Mouse (Mus musculus) lung, postnatal 25 days (tissue): ENCODE results near the gene Tia1.

Source experiments
- DNase-seq: peaks from one replicate; pipeline ENCODE4 v3.0.0; 2022; ENCODE audit warnings: low spot score

The Tia1 gene

DNA sequence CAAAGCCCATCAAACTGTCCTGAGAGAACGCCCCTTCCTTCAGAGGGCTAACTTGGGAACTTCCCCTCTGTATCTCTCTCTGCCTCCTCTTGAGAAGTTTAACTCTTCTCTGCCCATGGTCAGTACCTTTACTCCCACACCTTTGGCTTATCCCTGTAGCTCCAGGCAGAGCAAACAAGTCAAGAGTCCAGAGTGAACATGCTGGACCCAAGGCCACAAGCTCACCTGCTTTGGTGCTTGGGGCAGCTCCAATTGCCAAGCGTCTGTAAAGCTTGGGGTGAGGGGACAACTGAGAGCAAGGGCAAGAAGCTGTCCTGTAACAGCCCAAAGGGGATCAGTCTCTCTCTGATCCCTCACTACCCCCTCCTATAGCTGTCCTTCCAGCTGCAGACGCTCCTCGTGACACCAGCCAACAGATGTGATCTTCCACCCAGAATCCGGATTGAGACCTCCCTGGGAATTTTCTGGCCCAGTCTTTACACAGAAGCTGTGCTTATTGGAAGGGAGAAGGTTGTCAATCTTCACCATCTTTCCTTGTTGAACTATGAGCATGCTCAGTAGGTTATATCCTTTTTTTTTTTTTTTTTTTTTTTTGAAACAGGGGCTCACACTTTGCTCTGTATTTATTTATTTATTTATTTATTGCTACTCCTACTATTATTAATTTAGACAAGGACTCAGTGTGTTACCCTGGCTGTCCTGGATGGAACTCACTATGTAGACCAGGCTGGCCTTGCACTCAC, 18.5 kb upstream of the Tia1 start:
- no peak for DNase-seq

DNA sequence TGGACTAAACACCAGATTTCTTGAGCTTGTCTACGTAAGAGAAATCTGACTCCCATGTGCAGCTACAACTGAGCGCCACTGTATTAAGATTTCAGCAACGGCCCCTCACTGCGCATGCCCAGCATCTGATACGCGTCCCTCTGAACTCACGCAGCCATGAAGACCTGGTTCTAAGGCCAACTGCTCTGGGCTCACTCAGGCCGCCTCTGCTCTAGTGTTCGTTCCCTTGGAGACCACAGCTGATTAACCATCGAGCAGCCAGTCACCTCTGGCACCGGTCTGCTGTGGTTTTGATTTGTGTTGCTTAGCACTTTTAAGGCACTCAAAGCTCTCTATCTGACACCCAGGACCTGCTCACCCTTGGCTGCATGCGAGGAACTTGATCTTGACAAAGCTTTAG, 16.7 kb upstream of the Tia1 start:
- no peak for DNase-seq

DNA sequence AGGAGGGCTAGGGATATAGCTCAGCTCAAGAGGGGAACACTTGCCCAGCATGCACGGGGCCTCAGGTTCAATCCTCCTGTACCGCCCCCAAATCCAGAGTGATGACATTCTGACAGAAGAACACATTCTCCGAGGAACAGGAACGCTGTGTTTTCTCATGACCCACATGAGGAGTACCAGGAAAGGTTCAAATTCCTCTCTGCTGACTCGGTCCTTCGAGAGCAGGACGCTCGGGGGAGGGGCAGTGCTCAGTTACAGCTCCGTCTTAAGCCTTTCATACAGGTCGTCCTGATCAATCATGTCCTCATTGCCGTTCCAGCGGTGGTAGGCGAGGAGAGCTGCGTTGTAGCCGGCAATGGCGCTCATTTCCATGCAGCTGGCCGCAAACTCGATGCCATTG, 15.6 kb upstream of the Tia1 start:
- no peak for DNase-seq

DNA sequence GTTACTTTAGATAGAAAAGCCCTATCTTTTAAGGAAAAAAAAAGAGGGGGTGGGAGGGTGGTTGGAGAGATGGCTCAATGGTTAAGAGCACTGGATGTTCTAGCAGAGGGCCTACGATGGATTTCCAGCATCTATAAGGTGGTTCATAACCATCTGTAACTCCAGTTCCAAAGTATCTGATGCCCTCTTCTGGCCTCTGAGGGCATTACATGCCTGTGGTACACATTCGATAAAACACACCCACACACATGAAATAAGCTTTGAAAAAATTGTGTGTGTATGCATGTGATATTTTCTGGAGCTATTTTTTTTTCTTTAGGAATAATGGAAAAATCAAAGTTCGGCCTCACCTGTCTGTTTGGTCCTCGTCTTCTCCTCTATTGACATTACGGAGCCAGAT, 12.7 kb upstream of the Tia1 start:
- no peak for DNase-seq

DNA sequence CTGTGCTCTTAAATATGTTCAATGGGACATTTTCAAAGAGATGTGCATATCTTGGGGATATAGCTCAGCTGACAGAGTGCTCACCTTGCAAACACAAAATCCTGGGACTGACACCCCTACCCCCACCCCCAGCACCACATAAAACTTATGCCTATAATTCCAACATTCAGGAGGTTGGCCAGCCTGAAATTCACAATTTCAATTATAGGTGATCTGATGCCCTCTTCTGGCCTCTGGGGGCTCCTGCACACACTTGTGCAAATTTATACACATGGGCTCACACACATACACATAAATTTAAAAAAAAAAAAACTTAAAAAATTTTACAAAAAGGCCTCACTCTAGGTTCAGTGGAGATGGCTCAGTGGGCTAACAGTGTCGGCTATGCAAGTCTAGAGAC, 10.8 kb upstream of the Tia1 start:
- no peak for DNase-seq

DNA sequence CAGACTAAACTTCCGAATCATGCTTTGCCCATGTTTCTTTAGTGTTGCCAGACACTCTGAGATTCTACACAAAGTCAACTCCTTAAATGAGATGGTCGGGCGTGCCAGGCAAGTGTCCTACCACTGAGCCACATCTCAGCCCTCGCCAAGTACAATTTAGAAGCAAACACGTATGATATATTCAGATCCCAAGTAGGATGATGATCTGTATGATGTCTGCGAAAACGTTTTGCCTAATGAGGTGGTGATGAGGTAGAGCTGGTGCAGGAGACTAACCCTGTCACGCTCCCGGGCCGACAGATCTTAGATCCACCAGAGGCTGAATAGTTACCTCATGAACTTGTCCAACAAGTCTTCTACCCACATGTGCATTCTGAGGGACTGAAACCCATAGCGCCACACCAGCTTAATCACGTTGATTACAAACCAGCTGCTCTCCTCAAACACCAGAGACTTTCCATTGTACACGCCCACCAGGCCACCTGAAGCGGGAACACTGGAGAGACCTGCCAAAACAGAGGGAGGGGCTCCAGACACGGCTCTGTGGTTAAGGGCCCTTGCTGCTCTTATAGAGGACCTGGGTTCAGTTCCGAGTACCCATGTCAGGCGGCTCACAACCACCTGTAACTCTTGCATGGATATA, 9.8 kb upstream of the Tia1 start:
- no peak for DNase-seq

DNA sequence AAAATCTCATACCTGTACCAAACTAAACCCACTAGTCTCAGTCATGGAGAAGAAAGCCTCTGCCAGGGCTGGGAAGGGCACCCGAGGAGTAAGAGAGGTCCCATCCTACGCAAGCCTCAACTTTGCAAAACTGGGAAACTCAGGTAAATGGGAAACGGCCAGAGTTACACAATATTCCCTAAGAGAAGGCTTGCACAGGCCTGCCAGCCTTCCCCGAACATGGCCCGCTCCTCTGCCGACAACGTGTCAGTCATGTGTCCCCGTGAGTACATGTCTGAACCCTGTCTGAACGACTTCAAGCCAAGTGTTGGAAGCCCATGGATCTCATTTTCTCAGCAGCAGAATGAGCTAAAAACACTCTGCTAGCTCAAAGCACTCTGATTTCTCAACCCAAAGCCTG, 9.0 kb upstream of the Tia1 start:
- no peak for DNase-seq

DNA sequence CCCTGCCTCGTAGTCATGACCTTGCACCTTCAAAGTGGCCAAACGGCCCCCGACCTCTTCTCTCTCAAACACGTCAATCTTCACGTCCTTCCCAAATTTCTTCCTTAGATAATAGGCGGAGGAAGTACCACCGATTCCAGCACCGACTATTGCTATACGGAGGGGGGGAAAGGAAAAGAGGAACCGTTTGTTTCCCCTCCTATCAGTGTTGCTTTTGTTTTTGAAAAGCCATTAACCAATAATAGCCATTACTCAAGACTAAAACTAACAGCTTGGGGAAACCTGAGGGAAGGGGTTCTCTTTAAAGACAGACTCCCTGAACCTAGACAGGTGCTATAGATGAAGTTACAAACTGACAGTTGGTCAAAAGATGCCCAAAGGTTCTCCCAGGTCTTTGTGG, 8.1 kb upstream of the Tia1 start:
- DNase-seq: no peak

DNA sequence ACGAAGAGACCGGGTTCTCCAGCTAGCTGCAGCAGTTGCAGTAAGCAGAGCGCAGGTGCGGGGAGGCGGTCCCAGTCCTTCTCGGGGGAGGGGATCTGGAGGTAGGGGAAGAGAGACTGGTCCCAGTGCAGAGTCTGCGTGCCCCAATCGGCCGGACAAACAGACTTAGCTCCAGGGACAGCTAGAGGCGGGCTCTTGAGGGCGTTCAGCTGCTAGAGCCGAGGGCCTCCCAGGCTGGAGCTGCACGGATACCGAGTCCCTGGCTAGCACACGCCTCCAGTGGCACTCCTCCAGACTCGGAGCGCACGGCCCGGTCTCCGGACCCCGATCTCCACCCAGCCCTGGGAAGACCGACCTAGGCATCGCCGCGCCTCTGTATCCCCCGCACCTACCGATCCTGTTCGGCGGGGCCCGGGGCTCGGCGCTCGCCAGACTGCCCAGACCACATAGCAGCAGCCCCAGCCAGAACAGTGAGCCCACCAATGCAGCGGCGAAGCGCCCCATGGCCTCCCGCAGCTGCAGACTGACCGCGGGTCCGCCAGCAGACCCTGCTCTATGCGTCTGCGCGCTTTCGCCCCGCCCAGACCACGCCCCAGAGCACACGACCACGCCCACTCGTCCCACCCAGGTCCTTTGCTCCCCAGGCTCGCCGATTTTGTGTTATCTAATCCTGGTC, 7.3 kb upstream of the Tia1 start, which contains the start of gene Pcyox1:
Gene Pcyox1, minus strand, starts transcription at position 574 of the 676 bp plus-strand sequence.
- peak; percentile 88 for DNase-seq

DNA sequence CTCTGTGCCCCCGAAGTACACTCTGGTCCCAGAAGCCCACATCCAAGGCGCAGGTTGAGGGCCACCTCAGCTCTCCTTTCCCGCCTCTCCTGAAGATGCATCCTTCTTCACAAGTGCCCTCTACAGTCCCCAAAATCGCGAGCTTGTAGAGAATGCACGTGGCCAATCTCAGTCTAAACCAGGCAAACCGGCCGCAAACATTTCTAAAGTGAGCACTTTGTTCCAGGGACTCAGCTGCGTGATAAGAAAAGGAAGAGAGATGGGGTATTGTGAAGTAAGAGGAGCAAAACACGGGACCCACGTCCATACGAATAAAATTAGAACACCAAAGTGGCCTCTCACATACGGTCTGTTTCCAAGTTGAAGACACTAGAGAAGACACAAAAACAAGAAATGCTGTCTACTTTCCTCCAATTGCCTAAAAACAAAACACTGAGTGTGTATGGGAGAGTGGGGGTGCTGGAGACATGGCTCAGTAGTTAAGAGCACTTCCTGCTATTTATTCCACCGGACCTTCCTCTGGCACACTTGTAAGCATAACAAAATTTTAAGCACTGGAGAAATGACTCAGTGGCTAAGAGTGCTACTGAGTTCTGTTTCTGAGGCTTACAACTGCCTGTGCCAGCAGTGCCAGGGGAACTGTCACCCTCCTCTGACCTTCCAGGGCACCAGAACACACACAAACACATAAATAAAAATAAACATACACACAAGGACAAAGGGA, 6.6 kb upstream of the Tia1 start:
- peak; percentile 28 for DNase-seq

DNA sequence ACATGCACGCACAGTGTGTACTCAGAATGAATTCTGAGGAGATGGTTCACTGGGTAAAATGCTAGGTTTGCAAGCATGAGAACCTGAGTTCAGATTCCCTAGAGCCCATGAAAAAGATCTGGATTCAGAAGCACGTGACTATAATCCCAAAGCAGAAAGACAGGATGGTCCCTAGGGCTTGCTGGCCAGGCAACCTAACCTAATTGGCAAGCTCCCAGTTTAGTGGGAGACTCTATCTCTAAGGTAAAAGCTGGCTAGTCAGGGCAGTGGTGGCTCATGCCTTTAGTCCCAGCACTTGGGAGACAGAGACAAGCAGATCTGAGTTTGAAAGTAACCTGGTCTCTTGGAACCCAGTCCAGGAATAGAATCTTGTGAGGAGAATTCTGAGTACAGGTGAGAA, 5.0 kb upstream of the Tia1 start:
- no peak for DNase-seq

DNA sequence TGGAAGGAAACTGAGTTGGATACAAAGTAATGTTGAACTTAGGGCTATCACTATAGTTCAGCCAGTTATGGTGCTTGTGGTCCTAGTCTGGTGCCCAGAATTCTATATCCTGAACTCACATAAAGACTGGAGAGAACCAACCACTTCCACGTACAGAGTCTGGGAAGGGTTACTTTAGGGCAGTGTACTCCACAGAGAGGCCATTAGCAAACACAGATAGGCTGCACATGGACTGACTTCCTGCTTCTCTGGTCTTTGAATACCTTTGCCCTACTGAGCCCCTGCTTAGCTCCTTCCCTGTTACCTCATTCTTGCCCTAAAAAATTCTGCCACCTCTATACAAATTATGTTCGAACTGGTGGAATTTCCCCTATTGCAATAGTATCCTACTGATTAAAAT, 4.0 kb upstream of the Tia1 start:
- no peak for DNase-seq

DNA sequence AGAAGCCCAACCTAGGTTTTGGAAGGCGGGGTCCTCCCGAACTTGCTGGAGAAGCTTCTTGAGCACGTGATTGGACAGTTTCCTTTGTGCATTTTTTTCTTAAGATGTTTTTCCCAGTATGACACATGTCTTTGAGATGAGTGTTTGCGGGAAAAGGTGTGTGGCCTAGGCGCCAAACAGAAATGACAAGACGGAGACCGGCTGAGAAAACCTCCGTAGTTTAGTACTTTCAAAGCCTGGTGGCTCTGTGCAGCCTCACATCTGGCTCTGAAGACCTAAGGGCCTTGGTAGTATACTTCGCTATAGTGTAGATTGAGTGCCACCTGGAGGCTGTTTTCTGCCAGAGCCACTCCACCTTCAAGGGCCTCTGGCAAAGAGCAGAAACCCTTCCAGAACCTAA, 3.0 kb upstream of the Tia1 start:
- DNase-seq: peak; percentile 90

DNA sequence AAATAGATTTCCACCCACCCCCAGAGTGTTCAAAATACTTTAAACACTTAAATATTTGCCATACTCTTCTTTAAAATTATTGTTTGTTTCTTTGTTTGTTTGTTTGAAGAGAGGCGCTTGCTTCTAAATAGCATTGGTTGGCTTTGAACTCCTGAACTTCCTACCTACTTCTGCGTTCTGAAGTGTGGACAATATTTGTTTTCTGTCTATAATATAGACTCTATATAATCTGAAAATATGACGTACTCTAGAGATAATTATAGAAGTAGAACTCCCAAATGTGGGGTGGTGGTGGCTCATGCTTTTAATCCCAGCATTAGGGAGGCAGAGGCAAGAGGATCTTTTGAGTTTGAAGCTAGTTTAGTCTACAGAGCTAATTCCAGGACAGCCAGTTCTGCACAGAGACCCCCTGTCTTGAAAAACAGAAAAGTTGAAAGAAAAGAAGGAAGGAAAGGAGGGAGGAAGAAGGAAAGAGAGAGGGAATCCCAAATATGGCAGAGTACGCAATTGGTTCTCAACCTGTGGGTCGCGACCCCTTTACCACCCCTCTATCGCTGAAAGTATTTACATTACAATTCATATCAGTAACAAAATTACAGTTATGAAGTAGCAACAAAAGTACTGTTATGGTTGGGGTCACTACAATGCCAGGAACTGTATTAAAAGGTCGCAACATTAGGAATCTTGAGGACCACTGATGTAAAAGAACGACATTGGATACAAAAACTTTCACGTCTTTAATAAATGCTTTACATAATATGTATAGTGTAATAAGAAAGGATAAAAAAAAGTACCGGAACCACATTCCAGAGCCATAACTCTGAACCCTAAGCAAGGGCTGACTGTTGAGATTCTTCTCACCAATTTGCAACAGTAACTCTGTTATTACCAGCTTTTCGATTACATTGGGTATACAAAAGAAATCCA, 1.1 kb upstream of the Tia1 start:
- DNase-seq: no peak

DNA sequence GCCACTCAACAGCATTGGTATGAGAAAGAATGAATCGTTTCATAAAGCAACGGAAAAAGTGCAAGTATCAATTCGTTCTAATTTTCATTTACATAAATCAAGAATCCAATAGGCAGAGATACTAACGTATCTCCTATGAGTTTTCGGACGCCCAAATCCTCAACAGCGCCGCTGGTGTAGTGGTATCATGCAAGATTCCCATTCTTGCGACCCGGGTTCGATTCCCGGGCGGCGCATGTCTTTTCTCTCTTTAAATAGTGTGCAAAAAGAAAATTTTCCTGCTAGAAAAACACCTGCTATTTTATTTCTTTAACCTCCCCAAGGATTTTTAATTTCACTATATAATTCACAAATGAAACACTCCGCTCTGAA, 305 bp upstream of the Tia1 start:
- peak; percentile 87 for DNase-seq

DNA sequence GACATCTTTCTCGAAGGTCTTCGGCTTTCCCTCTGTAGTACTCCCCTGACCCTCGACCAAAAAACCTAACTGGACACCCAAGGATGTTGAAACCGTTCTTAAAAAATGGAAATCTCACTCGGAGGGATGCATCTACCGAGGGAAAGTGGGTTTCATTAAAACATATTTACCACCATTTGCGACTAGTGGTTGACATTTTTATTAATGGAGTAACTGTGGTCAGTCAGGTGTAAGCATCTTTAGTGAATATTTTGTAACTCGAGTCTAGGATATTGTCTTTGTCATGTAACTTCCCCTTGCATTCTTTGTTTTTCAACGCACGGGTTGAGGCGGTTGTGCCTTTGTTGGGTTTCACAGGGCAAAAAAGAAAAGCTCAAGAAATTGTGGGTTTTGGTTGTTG, 977 bp downstream of the Tia1 start:
- DNase-seq: no peak

DNA sequence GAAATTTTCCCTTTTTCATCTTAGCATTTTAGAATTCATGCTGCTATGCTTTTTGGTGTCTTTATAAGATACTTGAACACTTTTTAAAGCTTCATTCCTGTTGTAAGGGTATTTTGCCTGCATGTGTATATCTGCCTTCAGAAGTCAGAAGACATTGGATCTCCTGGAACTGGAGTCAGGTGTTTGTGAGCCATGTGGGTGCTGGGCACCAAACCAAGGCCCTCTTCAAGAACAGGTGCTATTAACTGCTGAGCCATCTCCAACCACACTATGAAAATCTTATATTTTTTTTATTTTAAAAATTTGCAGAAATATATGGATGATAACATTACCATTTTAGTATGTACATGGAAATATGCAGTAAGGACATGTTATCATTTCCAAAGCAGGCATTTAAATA, 2.3 kb downstream of the Tia1 start:
- no peak for DNase-seq

DNA sequence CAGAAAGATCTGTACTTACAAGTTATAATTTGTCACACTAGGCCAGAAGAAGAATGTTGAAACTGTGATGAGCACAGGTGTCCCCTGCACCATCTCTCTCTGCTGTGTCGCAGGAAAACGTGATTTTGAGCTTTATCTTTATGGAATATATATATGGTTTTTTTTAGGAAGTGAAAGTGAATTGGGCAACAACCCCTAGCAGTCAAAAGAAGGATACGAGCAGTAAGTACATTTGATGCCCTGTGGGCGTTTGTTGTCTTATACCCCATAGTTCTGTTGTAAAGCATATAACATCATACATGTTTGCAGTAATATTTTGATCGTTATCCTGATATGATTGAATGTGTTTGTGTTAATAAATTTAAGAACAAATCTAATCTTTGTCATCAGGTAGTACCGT, 14.7 kb downstream of the Tia1 start:
- DNase-seq: no peak

DNA sequence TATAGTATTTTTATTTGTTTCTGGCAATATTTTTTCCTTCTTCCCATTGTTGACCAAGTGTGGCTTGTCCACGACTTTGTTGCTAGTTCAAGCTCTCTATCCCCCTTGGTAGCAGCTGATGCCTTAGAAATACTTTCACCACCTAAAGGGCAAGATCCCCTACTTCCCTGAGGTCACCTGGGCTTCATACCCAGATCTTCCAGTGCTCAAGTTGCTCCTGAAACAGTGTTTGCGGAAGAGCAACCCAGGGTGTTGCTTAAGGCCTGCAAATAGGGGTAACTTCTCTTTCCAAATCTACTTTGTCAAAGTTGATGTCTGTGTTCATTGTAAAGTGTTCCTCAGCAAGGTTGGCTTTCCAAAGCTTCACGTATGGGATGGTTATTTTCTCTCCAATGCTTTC, 15.2 kb downstream of the Tia1 start:
- no peak for DNase-seq

DNA sequence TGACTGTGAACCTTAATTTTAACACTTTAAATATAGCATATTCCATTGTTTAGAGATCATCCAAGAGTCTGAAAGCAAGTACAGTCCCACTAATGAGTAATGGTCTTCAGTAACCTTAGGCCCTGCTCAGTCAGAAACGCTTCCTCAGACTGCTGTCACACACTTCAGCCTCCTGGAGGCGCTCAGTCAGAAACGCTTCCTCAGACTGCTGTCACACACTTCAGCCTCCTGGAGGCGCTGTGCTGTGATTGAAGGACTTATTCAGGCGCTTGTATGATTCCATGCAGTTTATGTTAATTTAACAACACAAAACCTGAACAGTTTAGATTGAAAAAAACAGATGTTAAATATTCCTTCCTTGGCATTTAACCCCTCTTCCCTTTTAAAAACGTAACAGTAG, 16.5 kb downstream of the Tia1 start:
- DNase-seq: no peak

DNA sequence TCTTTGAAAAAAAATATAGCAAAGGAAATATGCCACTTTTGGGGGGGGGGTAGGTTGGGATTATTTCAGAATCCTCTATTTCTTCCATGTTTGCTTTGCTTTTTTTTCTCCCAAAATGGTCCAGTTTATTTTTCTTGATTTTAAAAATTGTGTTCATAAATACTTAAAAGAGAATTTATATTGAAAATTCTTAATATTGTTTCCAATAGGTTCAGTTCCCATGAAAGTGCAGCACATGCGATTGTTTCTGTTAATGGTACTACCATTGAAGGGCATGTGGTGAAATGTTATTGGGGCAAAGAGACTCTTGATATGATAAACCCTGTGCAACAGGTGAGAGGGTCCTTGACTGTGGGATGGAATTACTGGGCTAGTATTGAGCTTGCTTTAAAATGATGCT, 22.3 kb downstream of the Tia1 start, which contains the start of gene Gm44790:
Gene Gm44790, plus strand, starts transcription at position 301 of the 400 bp plus-strand sequence.
- DNase-seq: no peak

DNA sequence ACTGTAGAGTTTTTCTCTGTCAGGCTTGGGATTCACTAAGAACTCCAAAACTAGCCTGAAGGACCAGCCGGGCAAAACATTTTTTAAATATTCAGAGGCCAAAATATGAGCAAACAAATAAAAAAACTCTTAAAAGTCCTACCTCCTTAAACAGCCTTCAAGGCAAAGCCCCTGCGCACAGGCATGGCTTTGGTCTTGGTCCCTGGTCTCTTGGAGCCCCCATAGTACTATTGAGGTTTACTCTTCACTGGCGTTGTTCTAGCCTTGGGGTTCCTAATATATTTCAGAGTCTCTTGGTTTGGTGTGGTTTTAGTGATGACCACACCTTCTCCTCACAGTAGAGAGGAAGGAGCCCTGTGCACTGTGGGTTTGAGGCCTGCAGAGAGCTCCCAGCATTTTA, 27.5 kb downstream of the Tia1 start:
- no peak for DNase-seq
